Mouse (Mus musculus) heart, adult 8-10 months (tissue): ENCODE data around the gene Ints12. TPM values are rescaled to one million over a fixed set of nuclear protein-coding genes. Genes with fewer than 3 reads are reported as not detected.
A peak's percentile ranks its signal among the peaks of the same experiment; 100 is the strongest.

Experiments used
- DNase-seq: peaks from one replicate; pipeline ENCODE4 v3.0.0; 2022; ENCODE audit warnings: low spot score
- total RNA-seq, 4 experiments: library from RNA; stranded (reverse); gene quantifications; 2 replicates each; pipeline ENCODE4 v1.2.4; 2022

Ints12 gene
- total RNA-seq = 1 to 10 TPM; 7.8 to 8.7 (median 8.4) TPM

DNA sequence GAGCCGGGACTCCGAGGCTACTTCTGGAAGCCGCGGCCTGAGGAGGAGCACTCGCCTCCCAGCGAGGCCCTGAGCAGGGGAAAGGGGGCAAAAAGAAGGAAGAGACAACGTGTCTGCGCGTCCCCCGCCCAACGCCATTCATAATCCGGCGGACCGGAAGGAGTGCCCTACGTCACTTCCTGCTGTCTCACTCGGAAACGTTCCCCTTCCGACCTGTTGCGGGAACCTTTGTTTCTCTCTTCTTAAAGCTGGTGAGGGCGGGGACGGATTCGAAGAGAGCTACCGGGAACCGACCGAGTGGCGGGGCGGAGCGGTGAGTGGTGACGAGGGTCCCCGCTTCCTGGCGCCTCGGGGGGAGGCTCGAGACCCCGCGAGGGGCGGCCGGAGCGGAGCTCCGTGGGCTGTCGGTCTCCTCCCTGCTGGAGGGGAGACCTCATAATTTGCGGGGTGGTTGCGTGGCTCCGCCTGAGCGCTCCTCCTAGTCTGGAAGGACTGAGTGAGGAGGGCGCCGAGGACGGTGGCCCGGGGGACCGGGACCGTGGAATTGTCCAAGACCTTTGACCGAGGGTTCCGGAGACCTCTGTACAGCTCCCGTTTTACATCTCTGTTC, at the start of gene Ints12, which contains the start of gene Gstcd:
Gene Ints12, plus strand, starts transcription at position 177 of the 610 bp plus-strand sequence.
Gene Gstcd, minus strand, starts transcription at position 370 of the 610 bp plus-strand sequence.
- peak; percentile 90 for DNase-seq

DNA sequence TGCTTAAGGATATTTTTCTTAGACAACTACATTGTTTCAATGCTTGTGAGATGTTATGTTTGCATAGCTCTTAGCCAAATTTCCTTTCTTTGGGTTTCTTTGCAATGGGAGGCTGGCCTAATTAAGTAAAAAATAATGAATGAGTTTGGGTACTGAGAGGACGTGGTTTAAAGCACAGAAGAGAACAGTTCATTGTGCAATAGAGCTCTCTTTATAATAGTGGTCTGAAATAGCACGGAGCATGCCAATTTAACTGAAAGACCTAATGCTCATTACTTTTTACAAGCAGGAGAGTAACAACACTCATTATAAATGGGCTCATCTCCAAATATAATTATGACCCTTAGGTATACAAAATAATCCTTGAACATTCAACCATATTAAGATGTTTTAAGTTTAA, 39.6 kb upstream of the Ints12 start:
- no peak for DNase-seq

GRCm38 (mm10) chr3:133075560-133075959, 16.1 kb upstream of the Ints12 start:
- no peak for DNase-seq

DNA sequence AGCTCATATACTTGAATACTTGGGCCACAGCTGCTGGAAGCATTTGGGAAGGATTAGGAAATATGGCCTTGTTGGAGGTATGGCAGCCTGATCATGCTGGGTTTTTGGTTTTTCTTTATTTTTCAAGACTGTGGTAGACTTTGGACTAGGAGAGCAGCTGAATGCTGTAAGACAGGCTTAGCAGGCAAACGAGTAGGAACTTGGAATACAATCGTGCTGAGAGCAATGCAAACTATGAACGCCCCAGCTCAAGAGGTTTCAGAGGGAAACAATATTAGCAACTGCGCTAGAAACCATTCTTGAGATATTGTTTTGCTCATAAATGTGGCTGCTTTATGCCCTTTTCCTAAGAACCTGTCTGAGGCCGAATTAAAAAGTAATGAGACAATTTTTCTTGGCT, 8.9 kb upstream of the Ints12 start:
- DNase-seq = no peak

- peak; percentile 26 for DNase-seq
Measured at GRCm38 (mm10) chr3:133085858-133086257, 5.8 kb upstream of the Ints12 start.

- DNase-seq = no peak
Measured at GRCm38 (mm10) chr3:133090247-133091120, 1.2 kb upstream of the Ints12 start.

- no peak for DNase-seq
Measured at GRCm38 (mm10) chr3:133091121-133091663, 448 bp upstream of the Ints12 start.

GRCm38 (mm10) chr3:133092274-133092853, 724 bp downstream of the Ints12 start:
- DNase-seq = peak; percentile 18

DNA sequence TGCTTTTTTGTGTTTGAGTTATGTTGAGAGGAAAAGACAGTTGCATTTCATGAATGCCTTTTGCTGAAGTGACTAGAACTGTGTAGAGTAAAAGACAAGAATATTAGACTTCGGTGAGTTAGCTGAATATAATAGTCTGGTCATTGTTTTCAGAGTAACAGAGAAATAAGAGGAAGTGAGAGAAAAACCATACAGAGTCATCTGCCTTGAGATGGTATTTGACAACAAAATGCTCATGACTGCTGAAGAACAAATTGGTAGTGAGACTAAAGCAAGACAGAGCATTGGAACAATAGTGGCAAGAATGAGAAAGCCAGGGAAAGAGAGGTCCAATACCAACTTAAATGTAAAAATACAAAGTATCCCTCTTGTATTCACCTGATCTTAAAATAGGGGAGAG, 1.3 kb downstream of the Ints12 start:
- DNase-seq = no peak

DNA sequence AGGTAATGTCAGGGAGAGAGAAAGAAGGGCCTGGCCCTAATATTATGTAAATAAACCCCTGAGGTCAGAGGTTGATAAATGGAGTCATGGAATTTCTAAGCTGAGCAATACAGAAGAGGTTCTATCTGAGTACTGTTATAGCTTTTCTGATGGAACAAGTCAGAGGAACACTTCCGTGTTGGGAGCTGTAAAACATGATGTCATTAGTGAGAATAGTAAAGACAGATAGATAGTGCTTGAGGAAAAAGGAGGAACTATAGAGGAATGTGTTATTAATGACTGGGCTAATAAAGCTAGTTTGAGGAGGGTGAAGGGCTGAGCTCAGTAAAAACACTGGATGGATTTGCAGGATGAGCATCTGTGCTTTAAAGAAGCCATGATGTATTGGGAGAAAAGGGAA, 2.7 kb downstream of the Ints12 start:
- DNase-seq = no peak

DNA sequence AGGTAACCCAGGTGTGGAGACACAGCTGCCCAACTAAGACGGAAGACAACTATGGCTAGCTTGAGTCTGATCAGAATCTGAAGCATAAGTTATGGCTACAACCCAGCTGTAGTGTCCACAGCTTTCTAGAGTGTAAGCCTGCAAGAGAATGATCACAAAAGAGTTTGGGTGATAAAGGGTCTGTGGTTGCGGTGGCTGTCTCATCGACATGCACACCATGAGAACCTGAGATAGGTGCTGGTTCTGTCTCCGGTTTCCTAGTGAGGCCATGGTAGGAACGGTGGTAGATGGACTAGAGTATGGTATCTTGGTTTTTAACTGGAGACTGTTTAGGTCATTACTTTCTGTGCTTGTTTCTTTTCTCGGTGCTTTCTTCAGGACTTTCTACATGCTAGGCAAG, 6.3 kb downstream of the Ints12 start:
- DNase-seq = no peak

DNA sequence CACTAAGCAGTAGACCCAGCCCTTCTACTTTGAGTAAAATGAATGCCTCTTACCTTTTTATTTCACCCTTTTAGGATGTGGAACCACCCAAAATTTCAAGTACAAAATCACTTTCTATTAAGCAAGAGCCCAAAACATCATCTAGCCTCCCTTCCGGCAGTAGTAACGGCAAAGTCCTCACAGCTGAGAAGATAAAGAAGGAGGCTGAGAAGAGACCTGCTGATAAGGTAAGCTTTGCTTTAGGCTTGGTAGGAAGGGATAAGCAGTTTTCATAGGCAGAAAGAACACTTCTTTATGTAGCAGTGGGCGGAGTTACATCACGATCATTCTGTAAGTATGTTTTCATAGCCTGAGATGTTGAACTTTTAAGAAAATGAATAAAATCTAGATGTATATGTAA, 6.7 kb downstream of the Ints12 start:
- no peak for DNase-seq

- no peak for DNase-seq
Measured at GRCm38 (mm10) chr3:133098909-133099308, 7.3 kb downstream of the Ints12 start.

- DNase-seq = no peak
Measured at GRCm38 (mm10) chr3:133103768-133104167, 12.1 kb downstream of the Ints12 start.

DNA sequence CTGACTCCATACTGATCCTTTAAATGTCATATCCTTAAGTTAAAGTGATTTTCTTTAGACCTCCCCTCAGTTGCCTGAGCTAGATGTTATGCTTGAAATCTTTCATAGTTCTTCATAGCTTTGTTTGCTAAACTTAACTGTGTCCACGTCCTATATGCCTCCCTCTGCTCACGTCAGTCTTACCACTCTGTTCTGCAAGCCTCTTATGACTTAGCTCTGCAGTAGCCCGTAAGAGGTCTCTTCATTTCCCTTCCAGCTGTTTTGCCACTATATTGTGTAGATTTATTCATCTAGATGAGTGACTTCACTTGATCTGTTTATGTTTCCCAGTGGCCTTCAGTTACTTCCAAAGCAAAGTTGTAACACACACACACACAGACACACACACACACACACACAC, 12.8 kb downstream of the Ints12 start:
- DNase-seq = no peak

DNA sequence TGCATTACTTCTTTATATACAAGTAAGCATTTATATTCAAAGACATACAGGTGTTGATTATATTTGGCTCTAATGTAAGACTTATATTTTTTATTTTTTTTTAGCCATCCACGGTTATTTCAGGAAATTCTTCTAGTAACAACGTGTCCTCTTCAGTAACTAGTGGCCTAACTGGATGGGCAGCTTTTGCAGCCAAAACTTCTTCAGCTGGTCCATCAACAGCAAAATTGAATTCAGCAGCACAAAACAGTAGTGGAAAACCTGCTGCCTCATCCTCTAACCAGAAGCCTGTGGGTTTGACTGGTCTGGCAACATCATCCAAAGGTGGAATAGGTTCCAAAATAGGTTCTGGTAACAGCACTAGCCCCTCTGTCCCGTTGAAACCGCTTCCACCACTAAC, 17.1 kb downstream of the Ints12 start:
- no peak for DNase-seq

- no peak for DNase-seq
Measured at GRCm38 (mm10) chr3:133109844-133110243, 18.2 kb downstream of the Ints12 start.

DNA sequence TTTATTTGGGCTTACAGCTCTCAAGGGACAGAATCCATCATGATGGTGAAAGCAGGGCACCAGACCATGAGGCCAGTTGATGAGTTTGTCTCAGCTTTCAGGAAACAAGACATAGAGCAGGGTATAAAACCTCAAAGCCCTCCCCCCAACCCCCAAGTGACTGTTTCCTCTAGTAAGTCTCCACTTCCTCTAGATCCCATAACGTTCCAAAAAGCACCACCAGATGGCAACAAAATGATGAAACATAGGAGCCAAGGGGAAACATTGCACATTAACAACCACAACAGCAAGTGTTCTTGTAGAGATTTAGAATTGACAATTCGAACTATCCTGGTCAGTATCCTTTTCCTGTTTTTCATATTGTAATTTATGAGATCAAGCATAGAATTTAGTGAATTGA, 20.1 kb downstream of the Ints12 start:
- DNase-seq = no peak

DNA sequence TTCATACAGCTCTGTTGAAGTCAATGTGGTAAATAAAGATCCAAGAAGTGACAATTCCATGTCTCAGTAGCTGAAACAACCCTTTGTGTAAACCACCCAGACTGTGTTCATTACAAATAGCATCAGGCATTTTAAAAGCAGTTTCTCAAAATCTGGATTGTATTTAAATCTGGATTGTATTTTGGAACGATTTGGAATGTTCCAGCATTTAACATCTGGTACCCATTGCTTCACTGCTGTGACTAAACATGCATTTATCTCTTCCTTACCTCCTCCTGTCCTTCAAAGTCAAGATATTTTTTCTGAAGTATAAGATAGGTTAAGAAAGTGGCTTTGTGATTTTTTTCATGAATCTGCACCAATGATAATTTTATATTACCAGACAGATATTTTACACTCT, 21.6 kb downstream of the Ints12 start:
- no peak for DNase-seq

DNA sequence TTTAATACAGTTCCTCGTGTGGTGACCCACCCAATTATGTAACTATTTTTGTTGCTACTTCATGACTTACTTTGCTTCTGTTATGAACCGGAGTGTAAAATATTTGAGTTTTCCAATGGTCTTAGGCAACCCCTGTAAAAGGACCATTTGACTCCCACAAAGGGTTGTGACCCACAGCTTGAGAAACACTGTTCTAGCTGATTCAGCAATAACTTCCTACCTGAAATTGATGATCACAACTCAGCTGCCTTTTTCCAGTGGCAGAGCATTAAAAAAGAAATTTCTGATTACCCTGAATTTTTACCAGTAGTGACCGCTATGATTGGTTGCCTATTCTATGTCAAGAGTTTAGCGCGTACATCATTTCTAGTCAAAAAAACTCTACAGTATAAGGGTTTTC, 39.7 kb downstream of the Ints12 start:
- no peak for DNase-seq

DNA sequence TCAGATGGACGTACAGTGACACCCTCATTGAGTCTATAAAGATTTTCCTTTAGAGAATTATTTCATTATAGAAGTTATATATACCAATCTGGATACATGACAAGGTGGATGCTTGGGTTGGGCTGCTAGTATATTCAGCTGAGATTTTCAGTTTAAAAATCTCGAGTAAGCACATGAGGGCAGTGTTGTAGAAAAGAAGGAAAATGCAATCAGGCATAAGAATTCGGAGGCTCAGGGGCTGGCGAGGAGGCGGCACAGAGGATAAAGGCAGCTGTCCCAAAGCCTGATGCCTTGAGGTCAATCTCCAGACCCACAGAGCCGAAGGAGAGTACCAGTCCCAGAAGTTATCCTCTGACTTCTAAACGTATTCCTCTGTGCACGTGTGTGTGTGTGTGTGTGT, 41.0 kb downstream of the Ints12 start:
- no peak for DNase-seq

GRCm38 (mm10) chr3:133141877-133142276, 50.2 kb downstream of the Ints12 start:
- no peak for DNase-seq
